Mouse (Mus musculus): ENCODE measurements at regions not wholly inside any gene's neighbourhood (a gene's known extent, or its start where the extent isn't known, plus 50 kb on each side); places are given as distances from the start of the nearest gene placed in this dataset.
A peak's percentile ranks its signal among the peaks of the same experiment; 100 is the strongest.

GRCm38 (mm10) chr10:100152821-100153220, 137.4 kb downstream of the Kitl start:
- peak in 1 of 2 experiments; percentile 12 for DNase-seq (ENCODE audit: low spot score in 2 of 2)

GRCm38 (mm10) chr10:100153311-100153710, 137.9 kb downstream of the Kitl start:
- no peak for DNase-seq (ENCODE audit: low spot score in 2 of 2)

GRCm38 (mm10) chr10:100155566-100155965, 140.1 kb downstream of the Kitl start:
- no peak for DNase-seq (ENCODE audit: low spot score in 2 of 2)

- peak in 1 of 2 experiments; percentile 13 for DNase-seq (ENCODE audit: low spot score in 2 of 2)
These were observed 144.6 kb downstream of the Kitl start for GRCm38 (mm10) chr10:100159843-100160531.

GRCm38 (mm10) chr10:100160532-100160852, 145.1 kb downstream of the Kitl start:
- DNase-seq (ENCODE audit: low spot score in 2 of 2): no peak

- DNase-seq (ENCODE audit: low spot score in 2 of 2): no peak
These were observed 145.7 kb downstream of the Kitl start for GRCm38 (mm10) chr10:100161117-100161516.

- DNase-seq (ENCODE audit: low spot score in 2 of 2): no peak
These were observed 149.1 kb downstream of the Kitl start for GRCm38 (mm10) chr10:100164526-100164925.

GRCm38 (mm10) chr10:100170836-100171235, 155.4 kb downstream of the Kitl start:
- DNase-seq (ENCODE audit: low spot score in 2 of 2): no peak

- DNase-seq (ENCODE audit: low spot score in 2 of 2): no peak
These were observed 137.8 kb upstream of the Gm4301 start for GRCm38 (mm10) chr10:100197673-100198072.

GRCm38 (mm10) chr10:100199090-100199690, 136.3 kb upstream of the Gm4301 start:
- no peak for DNase-seq (ENCODE audit: low spot score in 2 of 2)

- no peak for DNase-seq (ENCODE audit: low spot score in 2 of 2)
These were observed 135.0 kb upstream of the Gm4301 start for GRCm38 (mm10) chr10:100200431-100200830.

- no peak for DNase-seq (ENCODE audit: low spot score in 2 of 2)
These were observed 128.6 kb upstream of the Gm4301 start for GRCm38 (mm10) chr10:100206617-100207530.

- no peak for DNase-seq (ENCODE audit: low spot score in 2 of 2)
These were observed 124.8 kb upstream of the Gm4301 start for GRCm38 (mm10) chr10:100210684-100211083.

- no peak for DNase-seq (ENCODE audit: low spot score in 2 of 2)
These were observed 110.9 kb upstream of the Gm4301 start for GRCm38 (mm10) chr10:100224459-100225097.

GRCm38 (mm10) chr10:100259235-100259900, 76.1 kb upstream of the Gm4301 start:
- no peak for DNase-seq (ENCODE audit: low spot score in 2 of 2)

GRCm38 (mm10) chr10:100263447-100263846, 72.0 kb upstream of the Gm4301 start:
- DNase-seq (ENCODE audit: low spot score in 2 of 2): no peak

- no peak for DNase-seq (ENCODE audit: low spot score in 2 of 2)
These were observed 71.4 kb upstream of the Gm4301 start for GRCm38 (mm10) chr10:100264066-100264465.

- DNase-seq (ENCODE audit: low spot score in 2 of 2): no peak
These were observed 53.0 kb upstream of the Gm4301 start for GRCm38 (mm10) chr10:100282471-100282870.

Data from layer of hippocampus, postnatal 14 days (tissue).